Mouse (Mus musculus): ENCODE measurements around the gene Hadhb.

- TF ChIP-seq CTCF (IDR thresholded peaks at IDR 0.05; ENCODE audit: borderline replicate concordance, insufficient read depth, low read length): no peak
- TF ChIP-seq POLR2A (IDR thresholded peaks at IDR 0.05; ENCODE audit: low read depth, low read length): no peak
These were observed 50.0 kb downstream of the Hadhb start for GRCm38 (mm10) chr5:30205034-30205433.

Measured in embryonic fibroblast, embryonic 13.5 days (primary cell).